Mouse (Mus musculus): Measurements from ENCODE around the gene Upk3a. TPM values are rescaled to one million over a fixed set of nuclear protein-coding genes. Genes with fewer than 3 reads are reported as not detected.

The Upk3a gene
- total and polyA plus RNA-seq, 3 experiments = not detected

DNA sequence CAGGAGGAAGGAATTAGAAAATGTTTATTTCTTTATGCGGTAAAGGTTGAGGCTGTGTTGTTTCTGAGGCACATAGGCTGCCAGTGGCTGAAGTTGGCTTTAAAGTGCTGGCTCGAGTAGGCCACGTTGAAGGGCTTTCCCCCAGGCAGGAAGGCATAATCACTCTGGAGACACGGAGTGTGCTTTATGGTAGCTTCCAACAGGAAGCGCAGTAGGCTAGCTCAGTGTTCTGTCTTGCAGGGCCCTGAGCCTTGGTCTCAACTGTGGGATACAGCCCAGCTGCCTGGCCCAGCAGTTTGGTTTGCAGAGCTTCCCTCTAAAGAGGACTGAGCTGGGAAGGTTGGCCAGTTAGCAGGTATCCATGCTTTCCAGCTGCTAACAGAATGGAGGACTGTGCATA is 26.2 kb downstream of the Upk3a start:
- TF ChIP-seq GATA2 (IDR thresholded peaks at IDR 0.05; ENCODE audit: borderline replicate concordance, low read depth, low read length) = no peak
- no peak for TF ChIP-seq POLR2AphosphoS5 (IDR thresholded peaks at IDR 0.05; ENCODE audit: insufficient replicate concordance, low read depth, low read length)
- TF ChIP-seq TAL1 (conservative IDR thresholded peaks at IDR 0.05; ENCODE audit: low read depth, low read length) = no peak
- no peak for TF ChIP-seq CTCF (IDR thresholded peaks at IDR 0.05; ENCODE audit: low read depth, low read length)
- no peak for TF ChIP-seq GATA1 (IDR thresholded peaks at IDR 0.05; ENCODE audit: borderline replicate concordance, low read length)
- H3K9me3 ChIP-seq (replicated peaks) = no peaks in the 10 kb centered on the region
- no peak for ATAC-seq (ENCODE audit: extremely low read depth, insufficient number of reproducible peaks, low FRiP score, poor library complexity, severe bottlenecking)
- no peak for DNase-seq (ENCODE audit: low spot score)
- peaks cover 11% of the 10 kb centered on the region for H3K4me1 ChIP-seq (ENCODE audit: insufficient read depth, low read depth, low read length)
- no peak overlapping the region for H3K4me3 ChIP-seq (ENCODE audit: low read depth, low read length)
- no peaks in the 10 kb centered on the region for H3K27me3 ChIP-seq (ENCODE audit: insufficient read depth, low read length)
- H3K36me3 ChIP-seq (replicated peaks) = peaks cover 69% of the 10 kb centered on the region

DNA sequence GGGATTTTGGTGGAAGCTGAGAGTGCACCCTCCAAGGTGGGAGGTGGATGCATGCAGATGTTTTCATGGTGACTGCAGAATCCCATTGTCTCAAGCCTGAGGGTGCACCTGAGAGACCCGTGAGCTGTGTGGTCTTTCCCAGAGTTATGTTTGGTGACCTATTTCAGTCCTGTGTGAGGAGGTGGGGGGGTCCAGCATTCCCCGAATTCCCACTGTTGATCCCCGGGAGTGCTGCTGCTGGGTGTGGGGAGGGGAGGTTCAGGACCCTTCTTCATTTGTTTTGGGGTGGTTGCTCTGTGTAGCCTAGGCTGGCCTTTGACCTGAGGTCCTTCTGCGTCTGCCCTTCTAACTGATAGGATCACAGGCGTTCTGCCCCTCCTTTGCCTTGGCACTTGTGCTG is 26.8 kb downstream of the Upk3a start:
- TF ChIP-seq GATA2 (IDR thresholded peaks at IDR 0.05; ENCODE audit: borderline replicate concordance, low read depth, low read length) (no peak), TAL1 (conservative IDR thresholded peaks at IDR 0.05; ENCODE audit: low read depth, low read length) (no peak), CTCF (IDR thresholded peaks at IDR 0.05; ENCODE audit: low read depth, low read length) (no peak), POLR2AphosphoS5 (IDR thresholded peaks at IDR 0.05; ENCODE audit: insufficient replicate concordance, low read depth, low read length) (no peak), GATA1 (IDR thresholded peaks at IDR 0.05; ENCODE audit: borderline replicate concordance, low read length) (no peak)
- H3K9me3 ChIP-seq (replicated peaks) = no peaks in the 10 kb centered on the region
- no peak for DNase-seq (ENCODE audit: low spot score)
- H3K27me3 ChIP-seq (ENCODE audit: insufficient read depth, low read length) = no peaks in the 10 kb centered on the region
- no peak overlapping the region for H3K4me3 ChIP-seq (ENCODE audit: low read depth, low read length)
- H3K4me1 ChIP-seq (ENCODE audit: insufficient read depth, low read depth, low read length) = peaks cover 7% of the 10 kb centered on the region
- no peak for ATAC-seq (ENCODE audit: extremely low read depth, insufficient number of reproducible peaks, low FRiP score, poor library complexity, severe bottlenecking)
- peaks cover 73% of the 10 kb centered on the region for H3K36me3 ChIP-seq (replicated peaks)

- Histone ChIP-seq H3K36me3 (replicated peaks) (peaks cover 77% of the 10 kb centered on the region), H3K4me3 (ENCODE audit: low read depth, low read length) (no peak overlapping the region), H3K27me3 (ENCODE audit: insufficient read depth, low read length) (no peaks in the 10 kb centered on the region), H3K9me3 (replicated peaks) (no peaks in the 10 kb centered on the region), H3K4me1 (ENCODE audit: insufficient read depth, low read depth, low read length) (no peaks in the 10 kb centered on the region)
- no peak for DNase-seq (ENCODE audit: low spot score)
- TF ChIP-seq GATA1 (IDR thresholded peaks at IDR 0.05; ENCODE audit: borderline replicate concordance, low read length) = no peak
- no peak for TF ChIP-seq GATA2 (IDR thresholded peaks at IDR 0.05; ENCODE audit: borderline replicate concordance, low read depth, low read length)
- no peak for TF ChIP-seq CTCF (IDR thresholded peaks at IDR 0.05; ENCODE audit: low read depth, low read length)
- TF ChIP-seq TAL1 (conservative IDR thresholded peaks at IDR 0.05; ENCODE audit: low read depth, low read length) = no peak
- no peak for TF ChIP-seq POLR2AphosphoS5 (IDR thresholded peaks at IDR 0.05; ENCODE audit: insufficient replicate concordance, low read depth, low read length)
- no peak for ATAC-seq (ENCODE audit: extremely low read depth, insufficient number of reproducible peaks, low FRiP score, poor library complexity, severe bottlenecking)
Measured at GRCm38 (mm10) chr15:85046230-85046950, 29.4 kb downstream of the Upk3a start.

GRCm38 (mm10) chr15:85047865-85048264 is 30.9 kb downstream of the Upk3a start:
- no peak for ATAC-seq (ENCODE audit: extremely low read depth, insufficient number of reproducible peaks, low FRiP score, poor library complexity, severe bottlenecking)
- peaks cover 85% of the 10 kb centered on the region for H3K36me3 ChIP-seq (replicated peaks)
- TF ChIP-seq TAL1 (conservative IDR thresholded peaks at IDR 0.05; ENCODE audit: low read depth, low read length) (no peak), CTCF (IDR thresholded peaks at IDR 0.05; ENCODE audit: low read depth, low read length) (no peak), GATA1 (IDR thresholded peaks at IDR 0.05; ENCODE audit: borderline replicate concordance, low read length) (no peak)

GRCm38 (mm10) chr15:85049758-85050157 is 32.8 kb downstream of the Upk3a start:
- H3K9me3 ChIP-seq (replicated peaks) = no peaks in the 10 kb centered on the region
- TF ChIP-seq TAL1 (conservative IDR thresholded peaks at IDR 0.05; ENCODE audit: low read depth, low read length) (no peak), GATA1 (IDR thresholded peaks at IDR 0.05; ENCODE audit: borderline replicate concordance, low read length) (no peak)
- no peak overlapping the region for H3K4me3 ChIP-seq (ENCODE audit: low read depth, low read length)
- DNase-seq (ENCODE audit: low spot score) (no peak), ATAC-seq (ENCODE audit: extremely low read depth, insufficient number of reproducible peaks, low FRiP score, poor library complexity, severe bottlenecking) (no peak)
- peaks cover 86% of the 10 kb centered on the region for H3K36me3 ChIP-seq (replicated peaks)
- H3K4me1 ChIP-seq (ENCODE audit: insufficient read depth, low read depth, low read length) = no peaks in the 10 kb centered on the region
- no peaks in the 10 kb centered on the region for H3K27me3 ChIP-seq (ENCODE audit: insufficient read depth, low read length)

More at GRCm38 (mm10) chr15:85047865-85048264, 30.9 kb downstream of the Upk3a start:
- Histone ChIP-seq H3K4me3 (ENCODE audit: low read depth, low read length) (no peak overlapping the region), H3K4me1 (ENCODE audit: insufficient read depth, low read depth, low read length) (no peaks in the 10 kb centered on the region), H3K27me3 (ENCODE audit: insufficient read depth, low read length) (no peaks in the 10 kb centered on the region), H3K9me3 (replicated peaks) (no peaks in the 10 kb centered on the region)
- DNase-seq (ENCODE audit: low spot score) = no peak

- H3K36me3 ChIP-seq (replicated peaks) = peaks cover 72% of the 10 kb centered on the region
- no peak for ATAC-seq (ENCODE audit: extremely low read depth, insufficient number of reproducible peaks, low FRiP score, poor library complexity, severe bottlenecking)
- no peak overlapping the region for H3K4me3 ChIP-seq (ENCODE audit: low read depth, low read length)
- H3K4me1 ChIP-seq (ENCODE audit: insufficient read depth, low read depth, low read length) = no peaks in the 10 kb centered on the region
- no peak for TF ChIP-seq GATA1 (IDR thresholded peaks at IDR 0.05; ENCODE audit: borderline replicate concordance, low read length)
- TF ChIP-seq CTCF (IDR thresholded peaks at IDR 0.05; ENCODE audit: low read depth, low read length) = no peak
- no peak for TF ChIP-seq POLR2AphosphoS5 (IDR thresholded peaks at IDR 0.05; ENCODE audit: insufficient replicate concordance, low read depth, low read length)
- TF ChIP-seq GATA2 (IDR thresholded peaks at IDR 0.05; ENCODE audit: borderline replicate concordance, low read depth, low read length) = no peak
- no peak for TF ChIP-seq TAL1 (conservative IDR thresholded peaks at IDR 0.05; ENCODE audit: low read depth, low read length)
- H3K9me3 ChIP-seq (replicated peaks) = no peaks in the 10 kb centered on the region
- no peaks in the 10 kb centered on the region for H3K27me3 ChIP-seq (ENCODE audit: insufficient read depth, low read length)
- DNase-seq (ENCODE audit: low spot score) = no peak
Measured at GRCm38 (mm10) chr15:85054098-85054497, 37.2 kb downstream of the Upk3a start.
